ENCODE assay signal across 16 mouse cellular contexts in genomic region chr10:89392687-89393086, GRCm38 (mm10). TPM values are rescaled to one million over a fixed set of nuclear protein-coding genes. Genes with fewer than 3 reads are reported as not detected.
DNase-seq lines count a peak whose midpoint lies in the region; ATAC-seq lines count a peak whose summit lies in the region.
"Had no signal": no experiment of that assay in that cellular context is flagged by ENCODE, and none has a peak within 500 bp of the region (broad histone marks: within the 10 kb centered on the region; RNA-seq: fewer than 3 reads in every experiment).

No protein-coding gene starts in this region.

- peak; percentile 36 to 56 for DNase-seq in cerebellum, postnatal 14 days
- no peak for DNase-seq in kidney, adult 9 months
- peak; percentile 32 for DNase-seq in adrenal gland, adult 8-10 months
- no peak for DNase-seq in limb, embryonic 10.5 days (ENCODE audit: low spot score)
- no peak for DNase-seq in right cerebral cortex, postnatal 10 days (ENCODE audit: low spot score in 2 of 2)
- DNase-seq: kidney, postnatal 10 days; liver, embryonic 13.5 days; lung, postnatal 10 days; thymus, adult 18-20 months had no signal

- no peak overlapping the region for H3K27ac ChIP-seq in kidney, embryonic 16.5 days (ENCODE audit: low read length)
- H3K27ac ChIP-seq in forebrain, embryonic 16.5 days (ENCODE audit: low read length): peak overlapping the region; percentile 12; the same call in 1 of the 2 replicates
- no peak overlapping the region for H3K27ac ChIP-seq in limb, embryonic 10.5 days
- H3K27ac ChIP-seq: liver, embryonic 13.5 days had no signal

- H3K4me1 ChIP-seq in kidney, embryonic 16.5 days (ENCODE audit: insufficient read depth, low read length): no peaks in the 10 kb centered on the region
- peaks cover 8% of the 10 kb centered on the region; the same call in 1 of the 2 replicates for H3K4me1 ChIP-seq in forebrain, embryonic 16.5 days (replicated peaks; ENCODE audit: control insufficient read depth, insufficient read depth, low read length)
- H3K4me1 ChIP-seq in limb, embryonic 10.5 days: peaks cover 12% of the 10 kb centered on the region; the same call in 1 of the 2 replicates

- no peak overlapping the region for H3K4me2 ChIP-seq in kidney, embryonic 16.5 days (replicated peaks; ENCODE audit: low read depth, low read length)
- no peak overlapping the region for H3K4me2 ChIP-seq in forebrain, embryonic 16.5 days (ENCODE audit: low read length)
- H3K4me2 ChIP-seq: liver, embryonic 13.5 days had no signal

- no peaks in the 10 kb centered on the region for H3K9me3 ChIP-seq in kidney, embryonic 16.5 days (ENCODE audit: low read length)
- no peaks in the 10 kb centered on the region for H3K9me3 ChIP-seq in forebrain, embryonic 16.5 days (ENCODE audit: control insufficient read depth, low read length)
- H3K9me3 ChIP-seq in limb, embryonic 10.5 days (replicated peaks): no peaks in the 10 kb centered on the region
- H3K9me3 ChIP-seq: liver, embryonic 13.5 days had no signal

- 18% methylated on average over 4 of the region's 4 CpGs for WGBS in kidney, embryonic 16.5 days
- 47% methylated on average over 4 of the region's 4 CpGs for WGBS in forebrain, embryonic 16.5 days
- WGBS in limb, embryonic 10.5 days: 46% methylated on average over 4 of the region's 4 CpGs

- ATAC-seq in cerebellum, adult (ENCODE audit: insufficient number of reproducible peaks, low FRiP score, low TSS enrichment): no peak
- ATAC-seq in kidney, embryonic 16.5 days (ENCODE audit: low FRiP score, low TSS enrichment): peak; percentile 36; the same call in 1 of the 2 replicates
- ATAC-seq in forebrain, embryonic 16.5 days: peak; percentile 19; the same call in 1 of the 2 replicates
- ATAC-seq: activated CD4-positive, CD25-positive, alpha-beta regulatory T cell, adult 4 months; inflammation-experienced regulatory T-cells, adult 6 months had no signal

- H3K9ac ChIP-seq in kidney, embryonic 16.5 days (replicated peaks; ENCODE audit: low read length): no peak overlapping the region
- no peak overlapping the region for H3K9ac ChIP-seq in forebrain, embryonic 16.5 days (replicated peaks; ENCODE audit: low read depth, low read length)
- H3K9ac ChIP-seq: liver, embryonic 13.5 days had no signal

- H3K27me3 ChIP-seq in kidney, embryonic 16.5 days (ENCODE audit: insufficient read depth, low read length): no peaks in the 10 kb centered on the region
- no peaks in the 10 kb centered on the region for H3K27me3 ChIP-seq in forebrain, embryonic 16.5 days (replicated peaks; ENCODE audit: control insufficient read depth, insufficient read depth, low read length)
- H3K27me3 ChIP-seq in limb, embryonic 10.5 days (ENCODE audit: low read depth, poor library complexity, severe bottlenecking): no peaks in the 10 kb centered on the region
- H3K27me3 ChIP-seq: liver, embryonic 13.5 days had no signal

- H3K4me3 ChIP-seq in kidney, embryonic 16.5 days (ENCODE audit: low read length): no peak overlapping the region
- H3K4me3 ChIP-seq in forebrain, embryonic 16.5 days (replicated peaks; ENCODE audit: low read length): no peak overlapping the region
- H3K4me3 ChIP-seq in limb, embryonic 10.5 days: no peak overlapping the region
- H3K4me3 ChIP-seq: liver, embryonic 13.5 days had no signal

- H3K36me3 ChIP-seq in kidney, embryonic 16.5 days (ENCODE audit: insufficient read depth, low read length): no peaks in the 10 kb centered on the region
- no peaks in the 10 kb centered on the region for H3K36me3 ChIP-seq in forebrain, embryonic 16.5 days (ENCODE audit: control insufficient read depth, insufficient read depth)
- H3K36me3 ChIP-seq in limb, embryonic 10.5 days: no peaks in the 10 kb centered on the region
- H3K36me3 ChIP-seq: G1E; liver, embryonic 13.5 days had no signal

RNA-seq across cellular contexts. Expression of gene Ano4, which starts 48.1 kb away (rescaled TPM):
- polyA plus RNA-seq in kidney, embryonic 16.5 days (2015; fragmentation: Nextera tagmentation; extraction: Ambion mirVana): 5.0 and 5.5 TPM in 2 replicates
- total RNA-seq in adrenal gland, adult 8-10 months (2022): under 1 TPM in 2 of 4 experiments, not detected in 2; 0.20 to 0.28 TPM
- 6.4 and 7.3 TPM in 2 replicates for polyA plus RNA-seq in forebrain, embryonic 16.5 days (2015; fragmentation: Nextera tagmentation; extraction: Ambion mirVana)
- polyA plus RNA-seq in limb, embryonic 10.5 days (2016; fragmentation: Nextera tagmentation; extraction: Ambion mirVana): 1.1 and 1.2 TPM in 2 replicates
- polyA plus RNA-seq: activated CD4-positive, CD25-positive, alpha-beta regulatory T cell, adult 4 months; C2C12; G1E; inflammation-experienced regulatory T-cells, adult 6 months had no signal

RNA-seq across cellular contexts. Expression of gene Gas2l3, which starts 51.1 kb away (rescaled TPM):
- polyA plus RNA-seq in kidney, embryonic 16.5 days (2015; fragmentation: Nextera tagmentation; extraction: Ambion mirVana): 16.7 and 18.5 TPM in 2 replicates
- 10 to 100 TPM in 2 of 4 experiments, 1 to 10 TPM in 2; 3.5 to 10.9 (median 8.8) TPM for total RNA-seq in adrenal gland, adult 8-10 months (2022)
- 10.2 and 12.0 TPM in 2 replicates for polyA plus RNA-seq in forebrain, embryonic 16.5 days (2015; fragmentation: Nextera tagmentation; extraction: Ambion mirVana)
- polyA plus RNA-seq in limb, embryonic 10.5 days (2016; fragmentation: Nextera tagmentation; extraction: Ambion mirVana): 10.6 and 13.8 TPM in 2 replicates
- polyA plus RNA-seq: G1E had no signal

Comparison
In these comparisons a context has a peak if more than half of its experiments do, and no peak if none do; other contexts are left out.
1. DNase-seq: peak in cerebellum, postnatal 14 days (2 of 2) and adrenal gland, adult 8-10 months (single experiment); none in kidney, adult 9 months (single experiment), limb, embryonic 10.5 days (single experiment) and right cerebral cortex, postnatal 10 days (0 of 2).